Mouse (Mus musculus): ENCODE results near the gene Atp2a1.

- TF ChIP-seq CTCF (IDR thresholded peaks at IDR 0.05; ENCODE audit: low read depth, low read length), result no peak
- TF ChIP-seq POLR2A (IDR thresholded peaks at IDR 0.05; ENCODE audit: borderline replicate concordance, low read depth, low read length), result no peak
Observed at GRCm38 (mm10) chr7:126458844-126459618, 3.9 kb downstream of the Atp2a1 start.
